Mouse (Mus musculus): ENCODE data around the gene Dnttip2.

DNA sequence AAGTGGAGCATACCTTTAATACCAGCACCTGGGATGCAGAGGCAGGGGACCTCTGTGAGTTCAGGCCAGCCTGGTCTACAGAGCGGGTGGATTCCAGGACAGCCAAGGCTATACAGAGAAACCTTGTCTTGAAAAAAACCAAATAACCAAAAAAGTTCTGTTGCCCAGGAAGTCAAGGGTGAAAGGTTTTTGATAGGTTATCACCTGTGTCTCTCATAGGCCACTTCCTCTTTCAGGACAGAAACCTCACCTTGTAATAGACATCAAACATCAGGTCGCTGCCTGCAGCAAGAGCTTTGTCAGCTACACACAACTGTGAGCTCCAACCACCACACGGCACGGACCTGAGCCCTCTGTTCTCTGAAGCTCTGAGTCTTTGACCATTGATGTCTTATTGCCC, 30.4 kb downstream of the Dnttip2 start:
- TF ChIP-seq POLR2A (IDR thresholded peaks at IDR 0.05; ENCODE audit: borderline replicate concordance, low read depth, low read length) (no peak), CTCF (IDR thresholded peaks at IDR 0.05; ENCODE audit: low read depth, low read length) (no peak)
